Mouse (Mus musculus) midbrain, embryonic 12.5 days (tissue): Measurements from ENCODE around the gene Lrp10. TPM values are rescaled to one million over a fixed set of nuclear protein-coding genes. Genes with fewer than 3 reads are reported as not detected.

Experiments
- ATAC-seq: fragments of 200-750 bp; cut with Nextera tagmentation; 2 replicates; pipeline ENCODE4 v1.8.0; 2017; ENCODE audit warnings: low read depth, moderate TSS enrichment, moderate library complexity; ENCODE audit not compliant: low FRiP score
- H3K27ac ChIP-seq: fragments of 300-500 bp; sonication (generic); replicated peaks from 2 replicates; pipeline ENCODE4 v1.5.1; 2016; ENCODE audit warnings: mild to moderate bottlenecking
- H3K27me3 ChIP-seq: fragments of 300-500 bp; sonication (generic); 2 replicates; pipeline ENCODE4 v1.6.1; 2016; ENCODE audit warnings: mild to moderate bottlenecking
- H3K36me3 ChIP-seq: fragments of 300-500 bp; sonication (generic); 2 replicates; pipeline ENCODE4 v1.6.1; 2016
- H3K4me1 ChIP-seq: fragments of 300-500 bp; sonication (generic); 2 replicates; pipeline ENCODE4 v1.6.1; 2016
- H3K4me2 ChIP-seq: fragments of 300-500 bp; sonication (generic); replicated peaks from 2 replicates; pipeline ENCODE4 v1.6.1; 2016; ENCODE audit warnings: mild to moderate bottlenecking, moderate library complexity
- H3K4me3 ChIP-seq: fragments of 300-500 bp; sonication (generic); 2 replicates; pipeline ENCODE4 v1.5.1; 2016; ENCODE audit warnings: mild to moderate bottlenecking
- H3K9ac ChIP-seq: fragments of 300-500 bp; sonication (generic); replicated peaks from 2 replicates; pipeline ENCODE4 v1.6.1; 2016; ENCODE audit warnings: mild to moderate bottlenecking, moderate library complexity
- H3K9me3 ChIP-seq: fragments of 300-500 bp; sonication (generic); 2 replicates; pipeline ENCODE4 v1.6.1; 2016; ENCODE audit warnings: mild to moderate bottlenecking
- WGBS: fragments of 180-500 bp; shearing (Covaris S2); methylation state at CpG from one replicate; pipeline ENCODE4 v1.1.7; 2016; 5-methylcytosine and 5-hydroxymethylcytosine counted together
- polyA plus RNA-seq: library from polyadenylated mRNA; unstranded; fragments of >200 nt; fragmentation: Nextera tagmentation; extraction: Ambion mirVana; gene quantifications from 2 replicates; pipeline ENCODE4 v1.2.1, GENCODE M21; 2016

Gene Lrp10
- polyA plus RNA-seq, 1 experiment from 2014 or later = 31.1 TPM

DNA sequence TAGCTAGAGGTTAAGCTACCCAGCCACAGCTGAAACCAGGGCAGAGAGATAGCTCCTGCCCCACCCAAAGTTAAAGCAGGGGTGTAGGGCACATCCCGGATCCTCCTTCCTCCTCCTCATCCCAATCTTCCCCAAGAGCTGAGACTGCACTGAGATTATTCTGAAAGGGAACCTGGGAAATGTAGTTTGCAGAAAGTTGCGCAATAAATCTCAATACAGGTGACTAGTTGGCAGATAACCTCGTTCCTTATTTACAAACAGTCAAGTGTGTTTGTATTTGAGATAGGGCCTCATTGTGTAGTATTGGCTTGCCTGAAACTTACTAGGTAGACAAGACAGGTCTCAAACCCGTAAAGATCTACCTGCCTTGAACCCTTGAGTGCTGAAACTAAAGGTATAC, 1.8 kb upstream of the Lrp10 start:
- ATAC-seq = no peak
- H3K27ac ChIP-seq = no peak overlapping the region
- WGBS = 84% methylated on average over 4 of the region's 4 CpGs
- H3K36me3 ChIP-seq = no peaks in the 10 kb centered on the region
- 0 out of 2 replicates have a peak, but pooled peaks cover 6% of the 10 kb centered on the region for H3K27me3 ChIP-seq
- no peak overlapping the region for H3K9ac ChIP-seq
- no peak overlapping the region for H3K4me2 ChIP-seq
- 0 out of 2 replicates have a peak, but pooled peaks cover 13% of the 10 kb centered on the region for H3K4me1 ChIP-seq
- H3K9me3 ChIP-seq = no peaks in the 10 kb centered on the region
- H3K4me3 ChIP-seq = no peak overlapping the region

DNA sequence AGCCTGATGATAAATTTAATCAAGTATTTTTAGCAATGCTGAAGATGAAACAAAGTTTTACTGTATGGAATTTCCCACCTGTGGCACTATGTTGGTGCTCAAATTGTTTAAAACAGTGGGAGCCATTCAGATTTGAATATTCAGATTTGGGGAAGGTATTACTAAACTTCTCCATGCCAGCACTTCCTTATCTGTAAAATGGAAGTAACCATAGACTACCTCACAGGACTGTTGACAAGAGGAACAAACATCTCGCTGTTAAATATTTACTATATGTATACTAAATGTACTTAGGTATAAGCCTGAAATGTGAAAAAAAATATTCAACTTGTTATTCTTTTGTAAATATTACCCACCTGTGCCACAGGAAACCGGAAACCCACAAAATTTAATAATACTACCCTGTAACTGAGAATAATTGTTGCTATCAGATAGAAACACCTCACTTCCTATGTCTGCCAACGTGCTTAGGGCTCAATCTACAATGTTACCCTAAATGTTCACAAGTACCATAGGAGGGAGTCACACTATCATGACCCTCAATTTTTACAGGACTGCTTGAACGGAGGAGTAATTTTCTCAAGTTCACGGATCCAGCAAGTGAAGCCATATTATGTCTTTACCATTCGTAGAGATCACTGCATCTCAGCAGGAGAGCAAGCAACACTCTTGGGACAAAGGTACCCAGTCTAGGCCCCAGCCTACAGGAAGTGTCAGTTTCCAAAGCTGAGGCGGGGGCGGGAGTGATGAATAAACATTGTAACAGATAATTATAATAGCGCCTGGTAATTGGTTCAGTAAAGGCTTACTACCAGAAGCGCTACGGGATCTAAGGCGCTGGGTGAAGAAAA, 604 bp upstream of the Lrp10 start:
- Histone ChIP-seq H3K9me3 (no peaks in the 10 kb centered on the region), H3K4me3 (peak overlapping the region; percentile 80), H3K4me1 (0 out of 2 replicates have a peak, but pooled peaks cover 13% of the 10 kb centered on the region), H3K4me2 (peak overlapping the region; percentile 79), H3K9ac (peak overlapping the region; percentile 77; the same call in 1 of the 2 replicates), H3K27ac (peak overlapping the region; percentile 75), H3K36me3 (peaks cover 11% of the 10 kb centered on the region), H3K27me3 (0 out of 2 replicates have a peak, but pooled peaks cover 6% of the 10 kb centered on the region)
- ATAC-seq = peak; percentile 53; the same call in 1 of the 2 replicates
- 16% methylated on average over 12 of the region's 12 CpGs for WGBS

DNA sequence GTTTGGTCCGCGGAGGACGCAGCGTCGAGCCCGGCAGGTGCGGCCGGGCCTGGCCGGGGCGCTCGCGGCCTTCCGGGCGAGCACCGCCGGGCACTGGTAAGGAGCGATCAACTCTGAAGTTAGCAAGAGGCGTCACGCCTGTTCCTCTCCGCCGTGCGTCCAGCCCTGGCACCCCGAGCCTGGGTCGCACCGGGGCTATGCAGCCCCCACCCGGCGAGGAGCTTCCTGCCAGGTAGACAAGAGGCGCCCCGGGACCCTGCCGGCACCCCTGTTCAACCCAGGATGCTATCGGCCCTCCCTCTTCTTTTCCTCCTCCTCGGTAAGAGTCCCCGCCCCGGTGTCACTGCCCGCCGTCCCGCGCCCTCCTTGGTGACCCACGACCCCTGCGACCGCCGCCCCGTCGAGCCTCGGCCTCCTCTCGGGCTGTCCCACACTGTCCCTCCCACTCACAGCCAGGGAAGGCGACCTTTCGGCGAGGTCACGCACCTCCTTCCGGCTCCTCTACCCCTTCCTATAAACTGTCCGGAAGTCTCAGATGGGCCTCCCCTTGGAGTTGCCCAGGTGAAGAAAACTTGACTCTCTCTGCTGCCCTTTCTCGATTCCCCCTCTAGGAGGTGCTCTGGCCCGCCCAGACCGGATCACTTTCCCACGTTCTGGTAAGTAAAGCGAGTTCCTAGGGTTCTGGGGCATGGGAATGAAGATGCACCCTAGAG, 512 bp downstream of the Lrp10 start:
- Histone ChIP-seq H3K4me3 (peak overlapping the region; percentile 80), H3K4me1 (0 out of 2 replicates have a peak, but pooled peaks cover 13% of the 10 kb centered on the region), H3K27ac (peak overlapping the region; percentile 75), H3K9ac (peak overlapping the region; percentile 77), H3K27me3 (0 out of 2 replicates have a peak, but pooled peaks cover 6% of the 10 kb centered on the region), H3K4me2 (peak overlapping the region; percentile 79), H3K9me3 (no peaks in the 10 kb centered on the region), H3K36me3 (peaks cover 22% of the 10 kb centered on the region)
- peak; percentile 83 for ATAC-seq
- WGBS = 1% methylated on average over 52 of the region's 57 CpGs

DNA sequence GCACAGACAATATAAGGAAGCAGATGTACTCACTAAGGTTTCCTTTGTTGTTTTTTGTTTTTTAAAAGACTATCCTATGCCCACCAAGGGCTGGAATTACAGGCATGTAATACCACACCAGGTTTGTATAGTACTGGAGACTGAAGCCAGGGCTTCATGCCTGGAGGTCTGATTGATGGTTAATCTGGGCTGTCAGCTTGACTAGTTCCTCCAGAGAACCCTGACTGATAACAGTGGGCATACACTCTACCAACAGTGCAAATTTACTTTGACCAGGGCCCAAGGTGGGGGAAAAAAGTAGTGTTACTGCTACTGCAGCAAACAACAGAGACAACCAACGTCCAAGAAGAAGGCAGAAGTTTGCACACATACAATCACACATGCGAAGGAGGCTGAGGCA, 7.5 kb downstream of the Lrp10 start:
- 78% methylated on average over 2 of the region's 2 CpGs for WGBS
- Histone ChIP-seq H3K4me3 (no peak overlapping the region), H3K9me3 (no peaks in the 10 kb centered on the region), H3K4me2 (no peak overlapping the region), H3K9ac (no peak overlapping the region), H3K4me1 (peaks cover 9% of the 10 kb centered on the region), H3K36me3 (peaks cover 34% of the 10 kb centered on the region), H3K27me3 (peaks cover 2% of the 10 kb centered on the region; the same call in 1 of the 2 replicates), H3K27ac (no peak overlapping the region)
- ATAC-seq = no peak

DNA sequence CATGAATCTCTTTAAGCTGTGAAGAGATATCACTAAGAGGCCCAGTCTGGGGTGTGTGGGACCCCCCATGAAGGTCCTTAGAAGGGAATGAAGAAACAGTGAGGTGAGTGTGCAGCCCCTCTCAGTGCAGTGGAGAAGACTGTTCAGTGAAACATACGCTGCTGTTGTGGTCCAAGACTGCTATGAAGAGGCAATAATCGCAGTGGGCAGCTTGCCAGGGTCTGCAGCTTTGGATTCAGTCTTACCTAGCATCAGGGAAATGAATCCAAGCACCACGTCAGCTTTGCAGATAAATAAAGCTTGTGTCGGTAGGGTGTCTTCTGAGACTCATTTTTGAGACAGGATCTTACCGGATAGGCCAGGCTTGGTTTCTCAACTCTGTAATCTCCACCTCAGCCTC, 8.7 kb downstream of the Lrp10 start:
- H3K36me3 ChIP-seq = peaks cover 33% of the 10 kb centered on the region
- H3K9ac ChIP-seq = no peak overlapping the region
- WGBS = 83% methylated on average over 5 of the region's 5 CpGs
- peaks cover 21% of the 10 kb centered on the region for H3K4me1 ChIP-seq
- H3K4me3 ChIP-seq = no peak overlapping the region
- no peaks in the 10 kb centered on the region for H3K9me3 ChIP-seq
- no peak for ATAC-seq
- peaks cover 14% of the 10 kb centered on the region for H3K27me3 ChIP-seq
- no peak overlapping the region for H3K4me2 ChIP-seq
- H3K27ac ChIP-seq = no peak overlapping the region

DNA sequence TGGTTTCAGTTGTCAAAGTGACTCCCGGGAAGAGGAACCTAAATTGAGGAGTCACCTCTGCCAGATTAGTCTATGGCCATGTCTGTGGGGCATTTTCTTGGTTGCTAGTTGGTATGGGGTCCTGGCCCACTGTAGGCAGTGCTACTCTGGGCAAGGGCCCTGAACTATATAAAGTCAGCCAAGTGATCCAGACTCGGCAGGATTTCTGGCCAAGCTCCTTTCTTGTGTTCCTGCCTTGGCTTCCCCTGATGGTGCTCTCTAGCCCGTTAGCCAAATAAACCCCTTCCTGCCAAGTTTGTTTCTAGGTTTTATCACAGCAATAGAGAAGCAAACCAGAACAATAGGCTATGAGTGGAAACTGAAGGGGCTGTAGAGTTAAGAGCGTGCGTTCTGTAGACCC, 10.8 kb downstream of the Lrp10 start:
- H3K4me1 ChIP-seq = peaks cover 32% of the 10 kb centered on the region
- H3K27ac ChIP-seq = no peak overlapping the region; the same call in 1 of the 2 replicates
- H3K9me3 ChIP-seq = no peaks in the 10 kb centered on the region
- 90% methylated on average over 5 of the region's 5 CpGs for WGBS
- ATAC-seq = no peak
- H3K4me2 ChIP-seq = no peak overlapping the region
- peaks cover 14% of the 10 kb centered on the region for H3K36me3 ChIP-seq
- peaks cover 35% of the 10 kb centered on the region for H3K27me3 ChIP-seq
- H3K9ac ChIP-seq = no peak overlapping the region
- H3K4me3 ChIP-seq = no peak overlapping the region

DNA sequence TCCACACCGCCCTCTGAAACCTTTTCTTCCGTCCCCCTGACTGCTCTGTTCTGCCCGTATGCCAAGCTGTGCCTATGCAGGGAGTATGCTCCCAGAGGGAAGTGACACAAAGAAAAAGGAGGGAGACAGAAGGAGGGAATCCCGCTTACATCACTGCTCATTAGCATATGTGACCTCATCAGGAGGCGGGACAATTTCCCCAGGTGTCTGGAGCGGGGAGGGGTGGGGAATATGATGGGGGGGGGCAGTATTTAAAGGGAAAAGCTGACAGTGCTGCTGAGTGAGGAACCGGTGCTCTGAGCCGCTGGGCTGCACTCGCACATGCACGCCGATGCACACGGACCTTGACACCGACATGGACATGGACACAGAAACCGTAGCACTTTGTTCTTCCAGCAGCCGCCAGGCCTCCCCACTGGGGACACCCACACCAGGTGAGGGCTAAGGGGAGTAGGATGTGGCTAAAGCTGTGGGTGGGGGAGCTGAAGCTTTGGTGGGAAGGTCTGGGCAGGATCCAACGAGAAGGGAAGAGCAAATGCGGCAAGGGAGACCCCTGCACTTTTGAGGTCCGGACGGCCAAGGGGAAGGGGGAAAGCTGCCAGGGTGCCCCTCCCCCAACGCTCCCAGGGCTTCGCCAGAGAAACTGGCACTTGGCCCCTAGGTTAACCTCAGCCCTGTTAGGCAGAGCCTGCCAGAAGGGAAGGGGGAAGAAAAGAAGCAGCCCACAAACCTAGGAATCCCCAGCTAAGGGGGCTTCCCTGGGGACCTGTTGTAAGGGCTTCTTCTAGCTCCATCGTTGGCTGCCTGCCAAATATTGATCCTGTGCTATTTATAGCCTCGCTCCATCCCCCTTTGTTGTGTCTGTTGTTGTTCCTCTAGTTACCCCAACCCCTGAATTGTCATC, 12.3 kb downstream of the Lrp10 start, which contains the start of gene Rem2:
Gene Rem2, plus strand, starts transcription at position 160 of the 904 bp plus-strand sequence.
- H3K9ac ChIP-seq = peak within 1 kb of the TSS; percentile 76
- peaks cover 36% of the 10 kb centered on the region for H3K4me1 ChIP-seq
- peak within 1 kb of the TSS; percentile 60 for H3K4me3 ChIP-seq
- H3K27me3 ChIP-seq = peaks cover 45% of the 10 kb centered on the region
- peak within 1 kb of the TSS; percentile 76 for H3K27ac ChIP-seq
- 0 out of 2 replicates have a peak, but pooled peaks cover 4% of the 10 kb centered on the region for H3K36me3 ChIP-seq
- H3K4me2 ChIP-seq = peak within 1 kb of the TSS; percentile 82
- no peaks in the 10 kb centered on the region for H3K9me3 ChIP-seq
- WGBS = 2% methylated on average over 23 of the region's 23 CpGs
- peak; percentile 91 for ATAC-seq

DNA sequence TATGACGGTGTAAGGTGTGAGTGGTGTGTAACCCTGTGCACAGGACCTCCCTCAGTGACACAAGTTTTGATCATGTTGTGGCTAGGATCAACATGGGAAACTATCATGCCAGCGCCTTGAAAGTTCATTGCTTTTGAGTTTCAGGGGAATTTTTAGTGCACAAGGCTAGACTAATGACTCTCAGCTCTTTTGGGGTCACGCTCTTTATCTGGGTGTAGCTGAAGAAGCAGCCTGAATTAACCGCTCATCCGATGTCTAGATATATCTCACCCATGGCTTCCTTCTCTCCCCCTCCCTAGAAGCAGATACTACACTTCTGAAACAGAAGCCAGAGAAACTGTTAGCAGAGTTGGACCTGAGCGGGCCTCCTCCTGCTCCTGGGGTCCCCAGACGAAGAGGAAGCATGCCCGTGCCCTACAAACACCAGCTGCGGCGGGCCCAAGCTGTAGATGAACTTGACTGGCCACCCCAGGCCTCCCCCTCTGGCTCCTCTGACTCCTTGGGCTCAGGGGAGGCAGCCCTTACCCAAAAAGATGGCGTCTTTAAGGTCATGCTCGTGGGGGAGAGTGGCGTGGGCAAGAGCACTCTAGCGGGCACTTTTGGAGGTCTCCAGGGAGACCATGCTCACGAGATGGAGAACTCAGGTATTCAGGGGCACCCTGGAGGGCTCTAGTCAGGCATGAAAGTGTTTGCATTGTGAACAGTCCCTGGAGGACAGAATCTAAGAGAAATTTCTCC, 13.4 kb downstream of the Lrp10 start:
- H3K4me3 ChIP-seq = peak overlapping the region; percentile 60
- no peaks in the 10 kb centered on the region for H3K9me3 ChIP-seq
- peaks cover 45% of the 10 kb centered on the region for H3K27me3 ChIP-seq
- H3K27ac ChIP-seq = peak overlapping the region; percentile 76
- 0 out of 2 replicates have a peak, but pooled peaks cover 4% of the 10 kb centered on the region for H3K36me3 ChIP-seq
- no peak for ATAC-seq
- WGBS = 67% methylated on average over 15 of the region's 15 CpGs
- peak overlapping the region; percentile 82 for H3K4me2 ChIP-seq
- H3K4me1 ChIP-seq = peaks cover 36% of the 10 kb centered on the region
- peak overlapping the region; percentile 76 for H3K9ac ChIP-seq

DNA sequence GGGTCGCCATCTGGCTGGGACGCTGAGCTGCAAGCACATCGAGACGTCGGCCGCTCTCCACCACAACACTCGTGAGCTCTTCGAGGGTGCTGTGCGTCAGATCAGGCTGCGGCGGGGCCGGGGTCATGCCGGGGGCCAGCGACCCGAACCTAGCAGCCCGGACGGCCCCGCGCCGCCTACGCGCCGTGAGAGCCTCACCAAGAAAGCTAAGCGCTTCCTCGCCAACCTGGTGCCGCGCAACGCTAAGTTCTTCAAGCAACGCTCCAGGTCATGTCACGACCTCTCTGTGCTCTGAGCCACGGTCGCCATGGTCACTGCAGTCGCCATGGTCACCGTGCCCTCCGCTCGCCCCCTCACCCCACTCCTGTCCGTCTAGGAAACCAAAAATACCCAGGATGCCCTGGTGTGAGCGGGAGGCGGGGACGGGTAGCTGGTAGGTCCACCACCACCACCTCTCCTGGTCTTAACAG, 15.5 kb downstream of the Lrp10 start:
- H3K36me3 ChIP-seq = 0 out of 2 replicates have a peak, but pooled peaks cover 4% of the 10 kb centered on the region
- H3K4me1 ChIP-seq = peaks cover 36% of the 10 kb centered on the region
- peaks cover 45% of the 10 kb centered on the region for H3K27me3 ChIP-seq
- H3K27ac ChIP-seq = no peak overlapping the region
- 2% methylated on average over 40 of the region's 40 CpGs for WGBS
- H3K9ac ChIP-seq = peak overlapping the region; percentile 44; the same call in 1 of the 2 replicates
- peak overlapping the region; percentile 54 for H3K4me2 ChIP-seq
- H3K4me3 ChIP-seq = peak overlapping the region; percentile 31
- H3K9me3 ChIP-seq = no peaks in the 10 kb centered on the region
- ATAC-seq = no peak

DNA sequence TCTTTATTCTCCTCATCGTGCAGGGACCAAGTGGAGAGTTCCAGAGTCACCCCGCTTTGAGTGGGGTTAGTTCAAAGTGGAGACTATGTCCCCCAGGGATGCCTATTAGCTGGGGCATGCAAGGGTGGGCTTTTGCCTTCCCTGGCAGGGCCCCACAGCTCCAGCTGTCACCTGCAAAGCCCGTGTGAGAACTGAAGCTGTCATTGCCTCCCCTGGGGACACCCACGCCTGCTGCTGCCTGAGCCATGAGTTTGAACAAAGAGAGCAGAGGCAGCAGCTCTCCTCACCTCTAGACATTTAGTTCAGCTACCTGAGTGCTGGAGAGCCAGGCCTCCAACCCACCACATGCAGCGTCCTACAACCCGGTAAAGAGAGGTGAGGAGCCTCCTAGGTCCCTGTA, 16.7 kb downstream of the Lrp10 start:
- no peak for ATAC-seq
- H3K27ac ChIP-seq = no peak overlapping the region
- peaks cover 45% of the 10 kb centered on the region for H3K27me3 ChIP-seq
- WGBS = 76% methylated on average over 6 of the region's 6 CpGs
- H3K9me3 ChIP-seq = no peaks in the 10 kb centered on the region
- no peak overlapping the region for H3K4me2 ChIP-seq
- 0 out of 2 replicates have a peak, but pooled peaks cover 4% of the 10 kb centered on the region for H3K36me3 ChIP-seq
- H3K4me1 ChIP-seq = peaks cover 31% of the 10 kb centered on the region
- no peak overlapping the region for H3K9ac ChIP-seq
- no peak overlapping the region for H3K4me3 ChIP-seq
